Mouse (Mus musculus): ENCODE measurements around the gene Golm1.

DNA sequence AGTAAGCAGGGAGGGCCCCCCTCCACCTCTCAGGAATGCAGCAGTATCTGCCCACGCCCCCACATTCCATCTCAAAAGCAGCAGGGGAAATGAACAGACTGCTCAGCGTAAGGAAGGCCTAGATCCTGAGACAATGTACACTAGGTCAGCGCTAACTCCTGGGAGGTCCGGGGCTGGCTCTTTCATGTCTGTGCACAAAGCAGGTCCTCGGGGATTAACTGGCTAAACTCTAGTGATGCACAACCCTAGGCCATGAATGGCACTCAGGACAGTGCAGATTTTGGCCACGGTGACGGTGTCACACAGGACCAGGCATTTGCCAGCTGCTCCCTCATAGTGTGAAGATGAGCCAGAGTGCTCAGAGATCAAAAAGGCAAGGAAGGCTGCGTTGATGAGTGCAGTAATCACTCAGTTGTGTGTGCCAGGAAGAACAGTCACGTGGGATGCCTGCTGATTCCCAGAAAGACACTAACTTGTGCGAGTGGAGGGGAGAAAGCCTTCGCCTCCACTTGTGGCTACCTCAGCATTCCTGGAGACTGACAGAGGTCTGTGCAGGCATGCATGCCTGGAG, 28.9 kb downstream of the Golm1 start:
- TF ChIP-seq CTCF (IDR thresholded peaks at IDR 0.05; ENCODE audit: extremely low read depth, insufficient read depth, insufficient read length, insufficient replicate concordance): no peak
- TF ChIP-seq POLR2A (IDR thresholded peaks at IDR 0.05; ENCODE audit: low read depth, low read length): no peak

Measured in spleen, adult 2 months (tissue).